Mouse (Mus musculus) testis, adult 2 months (tissue): ENCODE measurements around the gene Ccl26. TPM values are rescaled to one million over a fixed set of nuclear protein-coding genes. Genes with fewer than 3 reads are reported as not detected.

Experiments used
- H3K27ac ChIP-seq: fragments of 200-500 bp; 2 replicates; pipeline ENCODE4 v1.5.1; 2012; ENCODE audit warnings: low read depth, low read length; ENCODE audit not compliant: control insufficient read depth, insufficient read depth
- H3K27me3 ChIP-seq: fragments of 200-500 bp; 2 replicates; pipeline ENCODE4 v1.6.1; 2012; ENCODE audit warnings: mild to moderate bottlenecking, low read length, moderate library complexity; ENCODE audit not compliant: control insufficient read depth, insufficient read depth
- H3K36me3 ChIP-seq: fragments of 200-500 bp; 2 replicates; pipeline ENCODE4 v1.6.1; 2012; ENCODE audit warnings: mild to moderate bottlenecking, low read length; ENCODE audit not compliant: control insufficient read depth, insufficient read depth
- H3K4me1 ChIP-seq: fragments of 200-500 bp; 2 replicates; pipeline ENCODE4 v1.6.1; 2012; ENCODE audit warnings: low read length; ENCODE audit not compliant: control insufficient read depth, insufficient read depth
- H3K4me3 ChIP-seq: fragments of 200-500 bp; 2 replicates; pipeline ENCODE4 v1.5.1; 2012; ENCODE audit warnings: low read depth, mild to moderate bottlenecking, low read length, moderate library complexity, mixed read lengths; ENCODE audit not compliant: control insufficient read depth
- CTCF ChIP-seq: fragments of 200-500 bp; IDR thresholded peaks from 2 replicates; pipeline ENCODE4 v1.5.1; 2012; ENCODE audit warnings: low read depth, mild to moderate bottlenecking, inconsistent platforms, low read length, moderate library complexity; ENCODE audit not compliant: control insufficient read depth, insufficient read depth, insufficient replicate concordance
- POLR2A ChIP-seq: fragments of 200-500 bp; IDR thresholded peaks from 2 replicates; pipeline ENCODE4 v1.6.1; 2012; ENCODE audit warnings: low read depth, mild to moderate bottlenecking, inconsistent platforms, low read length, moderate library complexity; ENCODE audit not compliant: control insufficient read depth
- polyA plus RNA-seq: library from polyadenylated mRNA; depleted of rRNA; stranded (reverse); fragments of >200 nt; gene quantifications from 2 replicates; pipeline ENCODE4 v1.2.3, GENCODE M21; 2012

The Ccl26 gene
- polyA plus RNA-seq, 1 experiment: not detected

DNA sequence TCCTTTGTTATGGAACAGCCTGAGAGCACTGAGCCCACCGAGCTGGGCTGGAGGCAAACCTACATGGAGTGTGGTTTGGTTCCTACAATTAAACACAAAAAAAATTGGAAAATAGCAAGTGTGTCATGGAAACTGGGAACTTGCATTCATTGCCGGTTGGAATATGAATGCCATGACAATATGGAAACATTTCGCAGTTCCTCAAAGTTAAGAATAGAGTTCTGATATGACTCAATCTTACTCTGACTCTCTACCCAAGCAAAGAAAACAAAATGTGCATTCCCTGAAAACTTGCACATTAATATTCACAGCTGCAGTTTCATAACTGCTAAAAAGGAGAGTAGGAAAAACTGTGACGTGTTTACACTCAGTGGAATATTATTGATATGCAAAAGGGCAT, 19.0 kb upstream of the Ccl26 start:
- Histone ChIP-seq H3K36me3 (no peaks in the 10 kb centered on the region), H3K4me3 (no peak overlapping the region), H3K4me1 (peaks cover 14% of the 10 kb centered on the region), H3K27ac (no peak overlapping the region), H3K27me3 (no peaks in the 10 kb centered on the region)
- TF ChIP-seq POLR2A: no peak
- no peak for TF ChIP-seq CTCF

DNA sequence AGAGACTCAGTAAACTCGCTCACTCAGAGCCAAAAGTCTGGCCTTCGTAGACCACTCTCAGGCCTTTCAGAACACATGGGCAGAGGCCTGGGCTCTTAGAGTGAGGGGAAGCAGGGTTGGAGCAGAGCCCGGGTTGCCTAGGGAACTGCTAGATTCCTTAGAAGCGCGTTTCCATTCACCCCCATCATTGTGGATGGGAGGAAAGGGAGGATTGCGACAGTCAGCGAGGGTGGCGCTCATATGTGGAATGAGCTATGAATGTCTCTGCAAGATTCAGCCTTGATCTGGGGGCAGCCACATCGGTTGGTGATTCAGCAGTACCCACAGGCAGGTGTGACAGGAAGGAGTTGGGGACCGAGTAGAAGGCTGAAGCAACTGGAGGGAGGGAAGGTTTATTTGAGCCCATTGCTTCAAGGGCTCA, 16.0 kb upstream of the Ccl26 start:
- Histone ChIP-seq H3K4me3 (no peak overlapping the region), H3K36me3 (no peaks in the 10 kb centered on the region), H3K27me3 (no peaks in the 10 kb centered on the region), H3K4me1 (peaks cover 14% of the 10 kb centered on the region), H3K27ac (no peak overlapping the region)
- TF ChIP-seq CTCF (no peak), POLR2A (no peak)

DNA sequence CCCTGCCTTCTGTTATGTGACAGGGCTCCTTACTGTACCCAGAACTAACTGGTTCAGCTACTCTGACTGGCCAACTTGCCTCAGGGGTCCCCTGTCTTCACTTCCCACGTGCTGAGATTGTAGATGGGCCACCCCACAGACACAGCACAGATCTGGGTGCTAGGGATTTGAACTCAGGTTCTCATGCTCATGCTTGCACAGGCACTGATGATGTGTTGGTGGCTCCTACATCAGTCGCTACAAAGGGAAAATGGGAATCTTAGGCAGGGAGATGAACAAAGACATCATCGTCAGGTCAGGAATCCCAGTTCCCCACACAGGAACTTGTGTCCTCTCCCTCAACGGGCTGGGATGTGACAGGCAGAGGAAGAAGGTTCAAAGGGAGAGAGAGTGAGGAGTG, 12.7 kb upstream of the Ccl26 start:
- TF ChIP-seq CTCF: no peak
- no peak for TF ChIP-seq POLR2A
- Histone ChIP-seq H3K4me3 (no peak overlapping the region), H3K4me1 (peaks cover 14% of the 10 kb centered on the region), H3K27ac (no peak overlapping the region), H3K27me3 (no peaks in the 10 kb centered on the region), H3K36me3 (no peaks in the 10 kb centered on the region)

DNA sequence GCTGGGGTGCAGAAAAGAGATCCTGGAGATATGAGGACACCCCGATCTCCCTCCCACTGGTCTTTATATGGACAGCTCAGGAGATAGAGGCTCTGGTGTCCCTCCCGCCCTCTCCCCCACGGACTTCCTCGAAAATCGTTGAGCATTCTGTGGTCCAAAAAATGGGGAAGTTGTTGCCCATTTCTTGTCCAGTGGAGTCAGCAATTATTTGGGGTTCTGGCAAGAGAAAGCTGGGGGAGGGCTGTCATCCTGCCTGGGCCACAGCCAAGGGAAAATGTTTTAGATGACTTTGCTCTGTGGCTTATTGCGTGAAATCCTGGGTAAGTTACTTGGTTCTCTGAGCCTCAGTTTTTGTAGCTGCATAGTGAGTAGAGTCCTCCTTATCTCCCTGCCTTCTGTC, 9.6 kb upstream of the Ccl26 start, which contains the start of gene Ccl24:
Gene Ccl24 (minus strand): TSS at position 44 of the 400 bp plus-strand sequence.
- TF ChIP-seq POLR2A (no peak), CTCF (no peak)
- Histone ChIP-seq H3K27me3 (no peaks in the 10 kb centered on the region), H3K27ac (no peak within 1 kb of the TSS), H3K4me1 (no peaks in the 10 kb centered on the region; the same call in 1 of the 2 replicates), H3K36me3 (no peaks in the 10 kb centered on the region), H3K4me3 (no peak within 1 kb of the TSS)

DNA sequence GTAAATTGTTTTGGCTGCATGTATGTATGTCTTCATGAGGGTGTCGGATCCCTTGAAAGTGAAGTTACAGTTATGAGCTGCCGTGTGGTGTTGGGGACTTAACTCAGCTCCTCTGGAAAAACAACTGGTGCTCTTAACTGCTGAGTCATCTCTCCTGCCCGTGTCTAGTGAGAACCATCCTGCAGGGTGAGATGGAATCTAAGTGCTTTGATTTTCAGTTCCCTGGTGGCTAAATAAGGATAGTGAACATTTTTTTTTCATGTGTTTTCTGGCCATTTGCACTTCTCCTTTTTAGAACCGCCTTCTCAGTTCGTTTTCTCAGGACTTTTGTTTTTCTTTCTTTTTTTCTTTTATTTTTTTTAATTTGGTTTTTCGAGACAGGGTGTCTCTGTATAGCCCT, 5.3 kb upstream of the Ccl26 start:
- H3K4me1 ChIP-seq: no peaks in the 10 kb centered on the region
- H3K4me3 ChIP-seq: no peak overlapping the region
- TF ChIP-seq CTCF (no peak), POLR2A (no peak)
- H3K27me3 ChIP-seq: no peaks in the 10 kb centered on the region
- H3K27ac ChIP-seq: no peak overlapping the region
- H3K36me3 ChIP-seq: no peaks in the 10 kb centered on the region

DNA sequence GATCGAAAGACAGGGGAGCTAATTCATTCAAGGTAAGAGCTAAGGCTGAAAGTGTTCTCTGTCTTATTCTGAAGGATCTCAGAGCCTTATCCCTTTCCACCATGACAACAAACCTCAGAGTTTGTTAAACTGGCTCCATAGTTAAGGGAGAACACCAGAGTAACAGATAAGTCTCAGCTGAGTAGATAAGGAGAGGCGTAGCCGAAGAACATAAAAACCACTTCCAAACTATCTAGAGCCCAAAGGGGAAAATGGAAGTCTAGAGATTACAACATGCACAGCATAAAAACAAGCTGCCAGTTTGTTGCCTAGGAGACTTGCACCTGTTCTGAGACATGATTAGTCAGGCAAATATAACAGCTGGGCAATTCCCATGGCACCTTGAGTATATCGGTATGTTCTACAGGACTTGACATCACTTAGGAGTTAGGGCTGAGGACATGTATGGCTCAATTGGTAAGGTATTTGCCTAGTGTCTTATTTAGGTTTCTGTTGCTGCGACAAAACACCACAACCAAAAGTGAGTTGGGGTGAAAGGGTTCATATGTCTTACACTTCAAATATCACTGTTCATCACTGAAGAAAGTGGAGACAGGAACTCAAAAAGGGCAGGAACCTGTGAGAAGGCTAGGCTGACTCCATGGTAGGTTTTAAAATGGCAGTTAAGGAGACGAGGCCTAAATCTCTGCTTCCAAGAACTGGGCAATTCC, 4.3 kb upstream of the Ccl26 start:
- no peak overlapping the region for H3K27ac ChIP-seq
- TF ChIP-seq POLR2A (no peak), CTCF (no peak)

DNA sequence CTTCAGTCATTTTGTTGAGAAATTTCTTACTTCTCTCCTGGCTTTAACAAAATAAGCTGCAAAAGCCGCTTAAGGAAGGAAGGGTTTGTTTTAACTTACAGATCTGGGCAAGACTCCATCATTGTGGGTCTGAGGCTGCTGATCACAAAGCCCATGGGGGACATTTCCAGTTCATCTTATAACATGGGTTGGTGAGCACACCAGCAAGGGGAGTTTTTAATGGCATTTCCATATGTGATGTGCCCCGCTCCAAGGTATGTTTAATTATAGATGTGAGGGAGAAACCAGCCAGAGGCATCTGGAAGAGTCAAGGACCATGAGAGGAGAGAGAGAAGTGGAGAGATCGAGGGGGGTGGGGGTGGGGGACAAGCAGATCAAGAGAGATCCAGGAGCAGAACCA, 5.7 kb downstream of the Ccl26 start:
- no peaks in the 10 kb centered on the region for H3K36me3 ChIP-seq
- no peaks in the 10 kb centered on the region for H3K4me1 ChIP-seq
- no peak overlapping the region for H3K4me3 ChIP-seq
- no peak for TF ChIP-seq CTCF
- no peak for TF ChIP-seq POLR2A
- no peak overlapping the region for H3K27ac ChIP-seq
- no peaks in the 10 kb centered on the region for H3K27me3 ChIP-seq

More for the DNA sequence above, 4.3 kb upstream of the Ccl26 start:
- Histone ChIP-seq H3K36me3 (no peaks in the 10 kb centered on the region), H3K27me3 (no peaks in the 10 kb centered on the region), H3K4me1 (no peaks in the 10 kb centered on the region), H3K4me3 (no peak overlapping the region)

DNA sequence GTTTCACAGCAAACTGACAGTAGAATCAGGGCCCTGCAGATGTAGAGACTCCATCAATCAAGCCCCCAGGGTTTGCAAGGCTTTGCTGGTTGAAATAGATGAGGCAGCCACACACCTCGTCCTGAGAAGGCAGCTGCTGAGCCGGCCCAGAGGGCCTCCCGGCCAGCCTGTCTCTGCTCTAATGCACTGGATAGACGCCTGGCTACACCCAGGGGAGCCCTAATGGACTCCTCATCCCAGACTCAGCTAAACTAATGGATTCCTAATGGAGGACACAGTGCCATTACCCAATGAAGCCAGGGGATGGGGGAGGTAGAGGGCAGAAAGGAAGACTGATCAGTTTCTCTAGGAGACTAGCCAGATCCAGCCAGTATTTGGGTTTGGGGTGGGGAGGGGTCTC, 6.3 kb downstream of the Ccl26 start:
- Histone ChIP-seq H3K36me3 (no peaks in the 10 kb centered on the region), H3K27me3 (no peaks in the 10 kb centered on the region), H3K4me3 (no peak overlapping the region), H3K4me1 (no peaks in the 10 kb centered on the region), H3K27ac (no peak overlapping the region)
- TF ChIP-seq POLR2A (no peak), CTCF (no peak)
